Mouse (Mus musculus): ENCODE results near the gene Gm5475.
A peak's percentile ranks its signal among the peaks of the same experiment; 100 is the strongest.

The Gm5475 gene

DNA sequence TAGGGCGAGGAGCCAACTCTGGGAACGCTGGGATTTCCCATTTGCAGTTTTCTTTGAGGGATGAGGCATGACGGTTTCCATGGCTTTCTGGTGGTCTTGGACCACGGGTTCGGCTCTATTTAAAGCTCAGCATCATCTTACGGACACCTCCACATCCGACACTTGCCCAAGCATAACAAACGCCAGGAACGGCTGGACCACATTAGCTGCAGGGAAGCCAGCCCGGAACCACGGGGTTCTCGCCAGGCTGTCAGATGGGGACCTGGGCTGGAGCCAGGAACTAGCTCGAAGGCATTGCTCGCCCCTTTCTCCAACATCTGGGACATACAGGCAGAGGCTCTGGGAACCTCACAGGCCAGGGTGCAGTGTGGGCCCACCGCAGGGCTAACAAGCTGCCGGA lies 29.3 kb downstream of the Gm5475 start:
- no peak for DNase-seq (ENCODE audit: low read depth)

DNA sequence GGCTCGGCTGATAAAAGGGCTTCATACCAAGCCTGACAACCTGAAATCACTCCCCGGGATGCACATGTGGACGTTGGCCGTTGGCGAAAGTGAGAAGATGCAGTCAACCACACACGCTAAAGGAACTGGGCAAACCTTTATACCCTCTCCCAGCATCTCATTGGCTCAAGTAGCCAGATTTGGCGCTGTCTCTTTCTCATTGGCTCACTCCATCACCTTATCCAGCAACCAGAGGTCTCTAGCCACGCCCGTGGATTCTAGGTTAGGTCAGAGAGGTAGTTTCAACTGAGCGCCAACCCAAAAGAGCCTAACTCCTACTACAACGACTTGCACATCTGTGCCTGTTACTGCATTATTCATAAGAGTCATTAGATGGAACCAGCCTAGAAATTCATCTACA lies 30.5 kb downstream of the Gm5475 start:
- no peak for DNase-seq (ENCODE audit: low read depth)

DNA sequence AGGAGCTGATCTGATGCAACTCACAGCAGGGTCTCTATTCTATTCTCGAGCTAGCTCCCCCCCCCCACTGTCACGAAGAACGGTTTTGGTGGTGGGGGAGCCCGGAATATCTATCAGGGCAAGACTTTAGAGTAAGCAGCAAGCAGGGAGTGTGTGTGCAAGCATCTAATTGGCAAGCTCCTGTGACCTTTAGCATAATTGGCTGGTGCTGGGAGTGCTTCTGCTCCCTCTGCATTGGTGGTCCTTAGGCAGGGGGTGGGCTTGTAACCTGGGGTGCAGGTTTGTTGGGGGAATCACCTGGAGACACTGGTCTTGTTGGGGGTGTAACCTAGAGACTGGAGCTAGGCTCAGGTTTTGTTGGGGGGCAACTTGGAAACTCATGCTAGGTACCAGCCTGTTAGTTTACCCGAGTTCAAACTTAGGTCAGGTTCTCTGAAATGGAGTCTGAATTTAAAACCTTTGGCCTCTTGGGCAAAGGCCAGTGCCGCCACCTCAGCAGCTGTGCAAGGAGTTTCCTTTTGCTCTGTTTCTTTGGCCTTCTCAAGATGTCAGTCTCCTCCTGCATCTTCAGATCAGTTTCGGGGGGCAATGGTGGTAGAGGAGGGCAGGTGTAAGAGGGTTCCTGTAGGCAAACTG lies 34.5 kb downstream of the Gm5475 start:
- DNase-seq (ENCODE audit: low read depth): no peak

DNA sequence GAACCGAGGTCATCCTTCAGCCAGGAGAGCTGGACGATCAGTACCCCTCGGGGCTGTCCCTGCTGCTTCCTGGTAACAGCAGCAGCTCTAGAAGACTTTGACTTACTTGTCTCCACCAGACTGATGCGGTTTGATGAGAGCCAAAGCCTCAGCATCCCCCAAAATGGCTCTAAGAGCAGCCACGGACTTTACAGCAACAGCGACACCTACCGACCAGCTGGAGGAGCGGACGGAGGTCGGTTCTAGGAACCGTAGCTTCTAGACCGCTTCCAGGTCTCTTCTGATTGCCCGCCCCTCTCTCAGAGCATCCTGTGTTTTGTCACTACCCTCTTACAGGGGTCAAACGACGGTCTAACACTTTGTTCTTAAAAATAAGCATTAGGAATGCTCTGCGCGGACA lies 35.4 kb downstream of the Gm5475 start:
- peak; percentile 89 for DNase-seq (ENCODE audit: low read depth)

DNA sequence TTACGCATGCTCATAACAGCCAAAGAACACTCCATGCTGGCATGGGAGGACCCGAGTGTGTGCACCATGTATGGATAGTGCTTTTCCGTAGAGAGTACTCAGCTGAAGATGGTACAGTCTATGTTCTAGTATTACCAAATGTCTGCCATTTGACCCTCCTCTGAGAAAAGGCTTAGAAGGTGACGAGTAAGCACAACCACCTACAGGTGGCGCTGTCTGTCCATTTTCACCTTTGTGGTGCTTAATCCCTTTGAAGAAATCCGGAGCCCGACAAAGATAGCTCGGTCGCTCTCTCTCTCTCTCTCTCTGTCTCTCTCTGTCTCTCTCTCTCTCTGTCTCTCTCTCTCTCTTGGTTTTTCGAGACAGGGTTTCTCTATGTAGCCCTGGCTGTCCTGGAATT lies 36.1 kb downstream of the Gm5475 start:
- peak; percentile 92 for DNase-seq (ENCODE audit: low read depth)

DNA sequence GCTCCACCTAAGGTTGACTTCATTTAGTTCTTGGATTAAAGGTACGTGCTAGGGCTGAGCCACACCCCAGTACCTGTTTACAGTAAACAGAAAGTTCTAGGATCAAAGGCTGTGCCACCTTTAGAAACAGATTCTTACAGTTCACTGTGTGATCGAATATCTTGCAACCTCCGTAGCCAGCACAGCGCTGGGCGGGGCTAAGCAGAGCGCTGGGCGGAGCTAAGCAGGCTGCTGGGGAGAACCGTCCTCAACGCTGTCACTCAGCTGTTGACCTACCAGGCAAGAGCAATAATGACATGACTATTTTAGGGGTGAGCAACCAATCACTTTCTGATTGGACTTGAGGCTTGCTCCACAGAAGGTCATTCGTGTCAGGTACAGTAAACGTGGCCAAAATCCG lies 39.0 kb downstream of the Gm5475 start:
- peak; percentile 83 for DNase-seq (ENCODE audit: low read depth)

DNA sequence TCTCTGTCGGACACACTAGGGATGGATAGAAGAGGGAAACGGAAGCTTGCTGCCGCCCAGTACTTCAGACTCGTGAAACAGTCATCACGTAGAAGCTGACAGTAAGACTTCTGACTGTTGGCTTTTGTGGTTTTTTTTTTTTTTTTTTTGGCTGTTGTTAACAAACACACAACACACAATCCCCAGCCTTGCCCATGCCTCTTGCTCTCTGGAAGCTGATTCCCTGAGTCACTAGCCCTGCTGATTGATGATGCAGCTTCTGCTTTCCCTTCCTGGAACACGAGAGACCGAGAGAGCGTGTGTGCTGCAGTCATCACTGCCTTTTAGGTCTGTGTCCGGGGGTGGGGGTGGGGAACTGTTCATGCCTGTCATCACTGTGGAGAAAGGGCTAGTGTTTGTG lies 39.7 kb downstream of the Gm5475 start:
- peak; percentile 65 for DNase-seq (ENCODE audit: low read depth)

DNA sequence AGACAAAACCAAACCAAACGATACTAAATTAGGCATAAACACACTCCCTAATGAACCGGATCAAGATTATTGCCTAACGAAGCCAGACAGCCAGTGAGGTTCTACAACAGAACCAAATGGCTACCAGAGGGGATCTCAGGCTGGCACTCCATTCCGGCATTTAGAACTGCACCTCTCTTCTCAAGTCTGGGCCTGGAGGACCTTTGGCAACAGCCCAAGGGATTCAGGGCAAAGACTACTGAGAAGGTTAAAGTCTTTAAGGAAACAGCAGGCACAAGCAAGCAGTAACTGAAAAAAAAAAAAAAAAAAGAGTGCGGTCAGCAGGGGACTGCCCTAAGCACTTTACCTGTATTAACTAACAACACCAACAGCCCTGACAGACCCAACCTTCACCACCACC lies 40.1 kb downstream of the Gm5475 start:
- no peak for DNase-seq (ENCODE audit: low read depth)

DNA sequence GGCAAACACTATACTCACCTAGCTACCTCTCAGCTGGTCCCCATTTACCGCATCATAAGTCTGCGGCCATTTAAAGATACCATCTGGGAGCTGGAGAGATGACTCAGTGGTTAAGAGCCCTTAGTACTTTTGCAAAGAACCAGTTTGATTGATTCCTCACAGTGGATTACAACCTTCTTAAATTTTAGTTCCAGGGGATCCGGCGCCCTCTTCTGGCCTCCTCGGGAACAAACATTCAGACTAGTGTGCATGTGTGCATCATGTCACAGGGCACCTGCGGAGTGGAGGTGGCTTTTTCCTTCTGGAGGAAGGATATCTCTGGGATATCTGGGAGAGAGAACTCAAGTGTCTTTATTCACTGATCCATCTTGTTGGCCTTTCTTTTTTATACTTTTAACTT lies 41.8 kb downstream of the Gm5475 start:
- peak; percentile 84 for DNase-seq (ENCODE audit: low read depth)

DNA sequence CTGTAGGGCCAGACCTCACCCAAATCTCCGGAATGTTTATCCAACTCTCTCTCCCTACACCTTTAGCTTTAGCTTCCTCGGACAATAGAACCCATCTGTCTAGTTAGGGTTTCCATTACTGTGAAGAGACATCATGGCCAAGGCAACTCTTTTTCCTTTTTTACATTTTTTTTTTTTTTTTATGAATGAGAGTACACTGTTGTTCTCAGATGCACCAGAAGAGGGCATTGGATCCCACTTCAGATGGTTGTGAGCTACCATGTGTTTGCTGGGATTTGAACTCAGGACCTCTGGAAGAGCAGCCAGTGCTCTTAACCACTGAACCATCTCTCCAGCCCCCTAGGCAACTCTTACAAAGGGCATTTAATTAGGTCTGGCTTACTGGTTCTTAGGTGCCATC lies 43.5 kb downstream of the Gm5475 start:
- DNase-seq (ENCODE audit: low read depth): peak; percentile 29

DNA sequence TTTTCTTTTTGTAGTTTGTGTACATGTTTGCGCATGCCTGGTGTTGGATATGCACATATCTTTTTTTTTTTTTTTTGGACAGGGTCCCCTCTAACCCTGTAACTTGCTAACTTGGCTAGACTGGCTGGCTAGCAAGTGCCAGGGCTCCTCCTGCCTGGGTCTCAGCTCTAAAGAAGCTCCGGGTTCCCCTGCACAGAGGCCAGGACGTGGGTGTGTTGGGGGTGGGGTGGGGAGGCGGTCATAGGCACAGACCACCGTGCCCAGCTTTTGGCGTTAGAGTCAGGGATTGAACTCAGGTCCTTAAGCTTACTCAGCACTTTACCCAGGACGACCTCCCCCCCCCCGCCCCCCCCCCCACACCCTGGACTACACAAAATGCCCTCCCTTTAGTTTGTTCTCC lies 45.8 kb downstream of the Gm5475 start:
- DNase-seq (ENCODE audit: low read depth): no peak

DNA sequence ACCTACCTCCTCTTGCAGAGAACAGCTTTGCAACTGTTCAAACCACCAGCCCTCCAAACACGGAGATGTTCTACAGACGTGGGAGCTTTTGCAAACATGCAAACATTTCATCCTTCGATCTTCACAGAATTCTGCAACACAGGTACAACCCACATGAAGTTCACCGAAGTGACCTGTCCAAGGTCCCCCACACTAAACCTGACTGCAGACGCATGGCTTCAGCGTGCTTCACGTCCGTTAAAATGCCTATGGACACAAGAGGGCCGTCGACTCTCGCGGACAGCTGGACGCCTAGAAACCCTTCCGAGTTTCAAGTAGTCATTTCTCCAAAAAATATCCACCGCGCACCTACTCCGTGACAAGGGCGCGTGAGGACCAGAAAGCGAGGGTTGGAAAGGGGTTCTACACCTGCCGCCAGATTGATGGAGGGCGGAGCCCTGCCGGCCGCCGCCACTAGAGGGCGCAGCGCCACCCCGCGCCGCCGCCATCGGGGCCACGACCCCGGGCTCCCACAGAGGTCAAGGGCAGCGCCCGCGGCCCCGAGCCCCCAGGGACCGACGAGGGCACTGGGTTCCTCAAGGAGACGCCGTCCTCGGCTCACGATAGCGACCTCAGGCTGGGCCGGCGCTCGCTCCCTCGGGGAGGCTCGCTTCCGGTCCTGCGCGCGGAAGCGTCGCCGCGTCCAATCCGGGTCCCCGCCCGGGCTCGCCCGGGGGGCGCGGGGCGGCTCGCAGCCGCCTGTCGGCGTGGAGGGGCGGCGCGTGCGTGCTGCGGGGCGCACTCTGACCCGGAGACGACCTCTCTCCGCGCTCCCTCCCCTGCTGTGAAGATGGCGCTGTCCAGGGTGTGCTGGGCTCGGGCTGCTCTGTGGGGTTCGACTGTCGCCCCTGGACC lies 46.6 kb downstream of the Gm5475 start, which contains the start of gene Letmd1:
Letmd1 (plus strand) TSS at position 729 of the 894 bp plus-strand sequence.
- DNase-seq (ENCODE audit: low read depth): peak; percentile 79

DNA sequence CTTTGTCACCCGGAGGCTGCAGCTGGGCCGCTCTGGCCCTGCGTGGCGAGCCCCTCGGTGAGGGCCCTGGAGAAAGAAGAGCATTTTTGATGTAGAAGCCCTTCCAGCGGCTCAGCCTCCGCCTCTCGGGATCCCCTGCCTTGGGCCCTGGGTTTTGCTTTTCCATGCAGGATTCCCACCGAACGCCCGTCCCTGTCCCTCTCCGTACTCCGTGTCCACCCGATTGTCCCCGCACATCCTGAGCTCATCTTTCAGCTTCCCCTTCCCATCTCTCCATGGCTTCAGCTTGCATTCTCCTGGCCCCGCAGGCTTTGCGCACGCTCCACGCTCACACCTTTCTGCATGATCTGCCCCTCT lies 47.2 kb downstream of the Gm5475 start:
- no peak for DNase-seq (ENCODE audit: low read depth)

DNA sequence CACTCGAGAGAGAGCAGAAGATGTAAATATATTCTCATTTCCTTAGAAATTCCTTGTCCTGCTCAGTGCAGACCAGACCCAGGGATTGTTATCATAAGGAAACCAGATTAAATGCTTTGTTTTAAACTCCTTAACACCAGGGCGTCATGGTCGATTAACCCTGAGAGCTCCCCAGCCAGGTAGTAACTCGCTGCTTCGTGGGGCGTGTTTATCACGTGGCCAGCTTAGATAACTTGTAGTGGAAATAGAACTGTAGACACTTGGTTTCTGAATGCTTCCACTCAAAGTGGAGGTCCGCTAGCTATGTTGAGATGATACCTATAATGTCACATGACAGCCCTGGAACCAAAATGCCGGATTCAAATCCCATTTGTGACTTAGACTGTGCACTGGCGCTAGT lies 48.1 kb downstream of the Gm5475 start:
- DNase-seq (ENCODE audit: low read depth): no peak

DNA sequence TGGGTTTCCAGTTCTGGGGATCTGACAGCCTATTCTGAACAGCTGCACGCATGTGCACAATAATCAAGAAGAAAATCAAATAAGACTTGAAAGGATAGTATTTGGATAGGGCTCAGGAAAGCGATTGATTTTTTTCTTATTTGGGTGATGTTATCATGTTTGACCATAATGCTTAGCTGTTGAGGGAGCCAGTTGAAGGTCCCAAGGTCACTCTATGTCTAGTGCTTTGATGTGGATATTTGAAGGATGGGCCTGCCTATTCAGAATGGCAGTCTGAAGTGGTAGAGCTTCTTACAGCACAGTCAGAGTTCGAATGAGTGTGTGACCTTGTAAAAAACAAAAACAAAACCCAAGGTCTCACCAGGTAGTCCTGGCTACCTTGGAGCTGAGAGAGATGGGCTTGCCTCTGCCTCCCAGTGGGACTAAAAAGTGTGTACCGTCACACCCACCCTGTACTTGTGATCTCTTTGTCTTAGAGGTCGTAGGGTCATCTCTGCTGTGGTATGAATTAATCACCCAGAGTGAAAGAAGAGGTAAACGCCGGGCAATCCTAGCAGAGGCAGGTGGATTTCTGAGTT lies 52.1 kb downstream of the Gm5475 start:
- DNase-seq (ENCODE audit: low read depth): no peak

Measured in 416B (cell line).